Comparison of ENCODE assay signal across 8 mouse cellular contexts in genomic region chr4:102760042-102760821, GRCm38 (mm10). TPM values are rescaled to one million over a fixed set of nuclear protein-coding genes. Genes with fewer than 3 reads are reported as not detected.
DNase-seq lines count a peak whose midpoint lies in the region; ATAC-seq and TF ChIP-seq lines count a peak whose summit lies in the region.

No protein-coding gene starts in this region.

- H3K27ac ChIP-seq in hindbrain, embryonic 10.5 days: peak overlapping the region; percentile 89
- H3K27ac ChIP-seq in lung, embryonic 14.5 days (ENCODE audit: low read depth): peak overlapping the region; percentile 21; the same call in 1 of the 2 replicates
- H3K27ac ChIP-seq in olfactory bulb, adult 2 months (ENCODE audit: insufficient read depth, low read depth, low read length): peak overlapping the region; percentile 99

- POLR2A ChIA-PET in Patski (lab: Charles Lee): no interaction called here

- CTCF ChIA-PET in Patski (lab: Charles Lee): no interaction called here

- no peak for DNase-seq in Patski (ENCODE audit: low read depth, low spot score)
- DNase-seq in cerebellum, adult 9-10 months: peak; percentile 91
- DNase-seq in frontal cortex, adult 2 months (ENCODE audit: extremely low spot score in 1 of 2, low spot score in 1 of 2): peak; percentile 93 to 95
- peak; percentile 85 for DNase-seq in hindbrain, embryonic 10.5 days (ENCODE audit: low spot score)
- peak; percentile 95 for DNase-seq in layer of hippocampus, adult 9-11 months
- DNase-seq in lung, embryonic 14.5 days: peak; percentile 80

- in situ Hi-C loops in Patski (cut with MboI; ENCODE audit: low pct_unique_long_range_greater_than_20kb): no loop called here

- no peaks in the 10 kb centered on the region for H3K36me3 ChIP-seq in hindbrain, embryonic 10.5 days
- H3K36me3 ChIP-seq in lung, embryonic 14.5 days (ENCODE audit: insufficient read depth): no peaks in the 10 kb centered on the region

- peak overlapping the region; percentile 62 for H3K9ac ChIP-seq in lung, embryonic 14.5 days

- H3K9me3 ChIP-seq in hindbrain, embryonic 10.5 days: no peaks in the 10 kb centered on the region
- H3K9me3 ChIP-seq in lung, embryonic 14.5 days (ENCODE audit: low read depth, low read length): no peaks in the 10 kb centered on the region

- WGBS in hindbrain, embryonic 10.5 days: 2% methylated on average over 25 of the region's 25 CpGs
- WGBS in lung, embryonic 14.5 days: 1% methylated on average over 25 of the region's 25 CpGs
- under 1% methylated on average over 25 of the region's 25 CpGs for WGBS in olfactory bulb, adult 2 months

- peak; percentile 68 for ATAC-seq in Patski
- peak; percentile 96 for ATAC-seq in lung, embryonic 14.5 days (ENCODE audit: insufficient read depth)
- ATAC-seq in activated CD4-positive, CD25-positive, alpha-beta regulatory T cell, adult 4 months: no peak

- peak overlapping the region; percentile 95 for H3K4me2 ChIP-seq in lung, embryonic 14.5 days

- H3K27me3 ChIP-seq in Patski: no peaks in the 10 kb centered on the region
- H3K27me3 ChIP-seq in hindbrain, embryonic 10.5 days (ENCODE audit: insufficient read depth, poor library complexity, severe bottlenecking): no peaks in the 10 kb centered on the region
- H3K27me3 ChIP-seq in lung, embryonic 14.5 days (ENCODE audit: insufficient read depth, low read length): no peaks in the 10 kb centered on the region

- peak; percentile 75 for TF ChIP-seq POLR2A in olfactory bulb, adult 2 months (IDR thresholded peaks at IDR 0.05; ENCODE audit: insufficient read depth, low read depth, low read length)

- peak overlapping the region; percentile 65 for H3K4me3 ChIP-seq in hindbrain, embryonic 10.5 days
- H3K4me3 ChIP-seq in lung, embryonic 14.5 days (ENCODE audit: low read depth, low read length): peak overlapping the region; percentile 51
- peak overlapping the region; percentile 90 for H3K4me3 ChIP-seq in olfactory bulb, adult 2 months (ENCODE audit: insufficient read depth, low read depth, low read length)

- H3K4me1 ChIP-seq in hindbrain, embryonic 10.5 days (replicated peaks): peaks cover 13% of the 10 kb centered on the region
- H3K4me1 ChIP-seq in lung, embryonic 14.5 days (ENCODE audit: insufficient read depth): no peaks in the 10 kb centered on the region
- 0 out of 2 replicates have a peak, but pooled peaks cover 3% of the 10 kb centered on the region for H3K4me1 ChIP-seq in olfactory bulb, adult 2 months (ENCODE audit: control insufficient read depth, insufficient read depth, low read length)

- TF ChIP-seq CTCF in Patski (IDR thresholded peaks at IDR 0.05): no peak
- no peak for TF ChIP-seq CTCF in lung, embryonic 14.5 days (IDR thresholded peaks at IDR 0.05; ENCODE audit: low read depth)
- TF ChIP-seq CTCF in olfactory bulb, adult 2 months (IDR thresholded peaks at IDR 0.05; ENCODE audit: insufficient read depth, low read depth, low read length): no peak

RNA-seq across cellular contexts. Expression of gene Sgip1, which starts 19.1 kb away (rescaled TPM):
- 0.44 TPM for polyA plus RNA-seq in Patski (2021)
- 83.9 and 90.7 TPM in 2 replicates for polyA plus RNA-seq in frontal cortex, adult 2 months (2012; rRNA removed)
- 8.0 and 14.7 TPM in 2 replicates for polyA plus RNA-seq in hindbrain, embryonic 10.5 days (2016; fragmentation: Nextera tagmentation; extraction: Ambion mirVana)
- polyA plus RNA-seq in lung, embryonic 14.5 days (2014; fragmentation: Nextera tagmentation; extraction: Ambion mirVana): 6.3 and 6.9 TPM in 2 replicates
- not detected in 2 replicates for polyA plus RNA-seq in olfactory bulb, adult 2 months (2012; ENCODE audit: insufficient read depth, insufficient read length, low replicate concordance, missing spikeins)
- polyA plus RNA-seq in activated CD4-positive, CD25-positive, alpha-beta regulatory T cell, adult 4 months (2017; shearing (Covaris generic)): 1 to 10 TPM in 1 of 2 experiments, under 1 TPM in 1; 0.96 to 1.4 TPM

Comparison
In these comparisons a context has a peak if more than half of its experiments do, and no peak if none do; other contexts are left out.
1. H3K27ac ChIP-seq: peak in every context shown above with its lines; median percentile 99 in olfactory bulb, adult 2 months; 89 in hindbrain, embryonic 10.5 days; 21 in lung, embryonic 14.5 days.